Mouse (Mus musculus) adrenal gland, adult 18-20 months (tissue): Measurements from ENCODE around the gene Gapdhs. TPM values are rescaled to one million over a fixed set of nuclear protein-coding genes. Genes with fewer than 3 reads are reported as not detected.
"Not testable (repeated sequence)": the region's sequence is repeated elsewhere in the genome, so short reads cannot be mapped to it uniquely, and the experiment has no call there.

Experiments used
- DNase-seq, 2 experiments: peaks; one replicate each; pipeline ENCODE4 v3.0.0; 2021 to 2022; ENCODE audit warnings: low spot score in 2 of 2
- long read RNA-seq, 2 experiments: library from polyadenylated mRNA; stranded (forward); transcript quantifications; one replicate each; pipeline ENCODE4 v2.0.0; 2021
- total RNA-seq, 2 experiments: library from RNA; stranded (reverse); gene quantifications; 1 replicate in 1 of 2; 2 replicates in 1 of 2; pipeline ENCODE4 v1.2.3; 2021

Gene Gapdhs
- under 1 TPM in 1 of 2 experiments, not detected in 1; 0.20 TPM for total RNA-seq
- long read RNA-seq, experiment 1, partial matches to known transcripts: 0 of 2 reads
- long read RNA-seq, experiment 1, other reads (novel, unspliced or antisense): 2 of 2 reads
- long read RNA-seq, experiment 2, partial matches to known transcripts: 0 of 6 reads
- long read RNA-seq, experiment 2, other reads (novel, unspliced or antisense): 6 of 6 reads

DNA sequence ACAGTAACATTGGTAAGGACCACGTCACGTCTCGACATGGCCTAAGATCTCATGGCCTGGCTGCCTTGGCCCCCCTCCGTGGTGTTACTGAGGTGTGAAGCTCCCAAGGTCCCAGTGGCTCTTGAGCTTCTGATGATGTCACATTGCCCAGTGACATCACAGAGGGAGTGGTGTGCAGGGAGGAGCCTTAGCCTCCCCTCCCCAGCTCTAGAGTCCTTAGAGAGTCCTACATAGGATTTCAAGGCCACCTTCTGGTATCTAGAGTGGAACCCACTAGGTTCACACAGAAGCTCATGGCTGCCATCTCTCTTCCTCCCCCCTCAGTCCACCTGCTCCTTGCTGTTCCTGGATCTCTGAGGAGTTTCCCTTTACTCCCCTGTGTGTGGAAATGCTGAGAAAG lies at the start of gene Gapdhs:
TSS of gene Gapdhs (minus strand) at position 65 of the 400 bp plus-strand sequence.
- DNase-seq: not testable (repeated sequence)

DNA sequence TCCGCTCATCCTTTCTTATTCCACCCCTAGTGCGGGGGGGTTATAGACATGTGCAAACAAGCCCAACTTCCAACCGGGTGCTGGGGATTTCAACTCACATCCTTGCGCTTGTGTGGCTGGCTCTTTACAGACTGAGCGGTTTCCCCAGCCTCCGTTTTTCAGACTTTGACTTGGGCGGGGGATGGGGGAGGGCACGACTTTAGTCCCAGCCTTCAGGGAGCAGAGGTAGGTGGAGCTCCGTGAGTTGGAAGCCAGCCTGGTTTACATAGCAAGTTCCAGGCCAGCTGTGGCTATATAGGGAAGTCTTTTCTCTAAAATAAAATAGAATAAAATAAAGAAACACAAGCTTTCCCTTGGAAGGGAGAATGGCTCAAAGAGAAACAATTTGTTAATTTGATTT lies 48.4 kb upstream of the Gapdhs start:
- no peak for DNase-seq

DNA sequence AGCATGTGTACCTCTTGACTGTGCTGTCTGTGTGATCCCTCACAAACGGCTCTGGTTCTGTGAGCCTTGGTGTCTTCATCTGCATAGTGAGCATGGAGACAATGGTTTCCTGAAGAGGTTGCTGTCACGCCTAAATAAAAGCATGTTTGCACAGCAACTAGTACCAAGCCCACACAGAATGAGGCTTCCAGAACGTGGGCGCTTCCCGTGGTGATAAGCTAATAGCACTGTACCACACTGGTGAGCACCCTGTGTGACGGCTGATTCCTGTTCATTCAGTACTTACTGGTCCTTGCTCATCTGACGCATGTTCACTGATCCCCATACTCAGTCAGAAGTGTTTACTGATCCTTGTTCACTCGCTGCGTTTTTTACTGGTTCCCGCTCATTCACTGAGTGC lies 46.7 kb upstream of the Gapdhs start:
- DNase-seq: no peak

- DNase-seq: no peak
Measured at GRCm38 (mm10) chr7:30787377-30788022, 44.0 kb upstream of the Gapdhs start, which contains the start of gene Krtdap. Gene Krtdap (plus strand): TSS chr7:30787896.

- no peak for DNase-seq
Measured at GRCm38 (mm10) chr7:30785721-30786546, 42.5 kb upstream of the Gapdhs start.

DNA sequence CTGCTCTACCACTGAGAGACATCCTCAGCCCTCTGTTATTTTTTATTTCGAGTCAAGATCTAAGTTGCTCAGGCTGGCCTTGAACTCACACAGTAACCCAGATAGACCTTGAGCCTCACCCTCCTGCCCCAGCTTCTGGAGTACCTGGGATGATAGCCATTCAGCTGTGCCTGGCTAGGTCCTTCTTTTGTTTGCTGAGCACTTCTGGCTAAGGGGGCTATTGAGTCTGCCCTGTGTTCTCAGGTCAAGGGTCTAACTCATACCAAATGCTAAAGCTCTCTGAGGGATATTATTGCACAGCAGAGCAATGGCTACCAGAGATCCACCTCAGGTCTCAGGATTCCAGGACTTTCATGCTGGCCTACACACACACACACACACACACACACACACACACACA lies 41.7 kb upstream of the Gapdhs start:
- no peak for DNase-seq

DNA sequence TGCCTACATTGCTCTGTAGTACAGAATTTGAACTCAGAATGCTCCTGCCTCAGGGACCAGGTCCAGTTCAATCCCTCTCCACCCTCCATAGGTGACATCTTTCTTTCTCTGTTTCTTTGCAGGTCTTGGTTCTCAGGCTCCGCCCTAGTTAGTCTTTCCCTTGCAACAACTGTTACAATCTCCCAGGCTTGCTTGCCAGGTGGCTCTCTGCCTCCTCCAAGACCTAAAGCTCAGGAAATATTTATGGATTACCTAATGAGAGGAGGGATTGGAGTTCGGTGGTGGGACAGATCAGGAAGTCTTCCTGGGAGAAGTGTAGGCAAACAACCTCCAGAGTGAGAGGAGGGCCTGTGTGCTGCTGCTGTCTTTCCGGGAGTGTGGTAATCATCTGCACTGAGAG lies 39.2 kb upstream of the Gapdhs start:
- no peak for DNase-seq

- DNase-seq: no peak
Measured at GRCm38 (mm10) chr7:30781792-30782191, 38.3 kb upstream of the Gapdhs start.

DNA sequence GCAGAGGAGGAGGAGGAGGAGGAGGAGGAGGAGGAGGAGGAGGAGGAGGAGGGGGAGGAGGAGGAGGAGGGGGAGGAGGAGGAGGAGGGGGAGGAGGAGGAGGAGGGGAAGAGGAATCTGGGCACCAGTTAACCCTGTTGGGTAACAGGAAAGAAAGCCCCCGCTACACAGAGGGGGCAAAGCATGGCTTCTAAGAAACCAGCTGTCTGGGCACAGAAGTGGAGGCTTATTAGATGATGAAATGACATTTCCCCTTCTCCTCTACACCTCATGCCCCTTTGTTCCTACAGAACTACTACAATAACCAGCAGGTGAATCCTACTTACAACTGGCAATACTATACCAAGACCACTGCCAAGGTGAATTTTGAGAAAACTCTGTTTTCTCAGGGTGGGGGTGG lies 34.4 kb upstream of the Gapdhs start:
- DNase-seq: no peak

GRCm38 (mm10) chr7:30777081-30777579 lies 33.6 kb upstream of the Gapdhs start:
- no peak for DNase-seq

GRCm38 (mm10) chr7:30776104-30776503 lies 32.6 kb upstream of the Gapdhs start:
- no peak for DNase-seq

- no peak for DNase-seq
Measured at GRCm38 (mm10) chr7:30769236-30769635, 25.8 kb upstream of the Gapdhs start.

DNA sequence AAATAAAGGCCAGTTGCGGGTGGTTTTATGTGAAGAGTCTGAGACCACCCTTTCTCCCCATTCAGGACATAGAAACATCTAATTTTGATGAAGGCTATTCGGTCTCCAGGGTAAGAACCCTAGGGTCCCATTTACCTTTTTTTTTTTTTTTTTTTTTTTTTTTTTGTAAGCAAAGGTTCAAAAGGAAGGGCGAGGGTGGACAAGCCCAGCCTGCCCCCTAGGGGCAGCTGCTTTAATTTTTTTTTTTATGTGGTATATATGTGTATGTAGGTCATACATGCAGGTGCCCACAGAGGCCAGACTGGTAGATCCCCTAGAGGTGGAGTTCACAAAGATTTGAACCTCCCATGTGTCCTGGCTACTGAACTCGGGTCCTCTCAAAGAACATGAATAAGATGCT lies 22.9 kb upstream of the Gapdhs start:
- no peak for DNase-seq

- DNase-seq: no peak
Measured at GRCm38 (mm10) chr7:30765173-30765572, 21.7 kb upstream of the Gapdhs start.

DNA sequence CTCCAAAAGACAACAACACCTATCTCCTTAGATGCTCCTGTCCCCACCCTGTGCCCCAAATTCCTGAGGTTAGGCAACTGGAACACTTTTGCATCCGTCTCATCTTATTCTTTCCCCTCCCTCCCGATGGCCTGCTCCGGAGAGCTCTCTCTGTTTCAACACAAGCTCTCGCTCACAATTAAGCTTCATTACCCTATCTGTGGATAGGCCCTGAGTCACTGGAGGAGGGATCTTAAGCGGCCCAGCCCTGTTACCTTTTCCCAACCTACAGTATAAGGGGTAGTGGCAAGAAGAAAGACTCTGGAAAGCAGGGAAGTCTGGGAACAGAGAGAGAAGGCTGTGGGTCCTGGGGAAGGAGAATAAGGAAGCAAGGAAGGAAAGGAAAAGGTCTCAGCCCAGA lies 20.0 kb upstream of the Gapdhs start, which contains the start of gene Dmkn:
TSS of gene Dmkn (plus strand) at position 301 of the 400 bp plus-strand sequence.
- no peak for DNase-seq

DNA sequence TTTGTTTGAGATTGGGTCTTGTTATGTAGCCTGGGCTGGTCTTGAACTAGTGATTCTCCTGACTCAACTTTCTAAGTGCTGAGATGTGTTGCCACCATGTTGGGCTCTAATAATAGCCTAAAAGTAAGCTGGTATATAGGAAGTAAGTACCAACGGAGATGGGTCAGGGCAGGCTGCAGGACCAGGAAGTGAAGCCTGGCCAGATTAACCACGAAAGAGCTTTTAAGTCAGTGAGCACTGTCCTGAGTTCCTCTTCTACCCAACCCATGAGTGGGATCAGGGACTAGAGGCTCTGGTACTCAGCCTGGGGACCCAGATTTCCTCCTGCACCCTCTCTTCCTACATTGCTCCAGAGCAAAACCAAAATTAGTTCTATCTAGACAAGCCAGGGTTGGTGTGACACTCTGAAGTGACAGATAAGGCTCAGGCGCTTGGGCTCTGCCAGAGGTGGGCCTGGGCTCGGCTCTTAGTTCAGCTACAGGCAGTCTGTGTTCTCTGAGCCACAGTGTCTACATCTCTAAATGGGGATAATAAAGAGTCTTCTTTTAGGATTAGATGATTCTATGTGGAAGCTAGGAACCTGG lies 18.4 kb upstream of the Gapdhs start:
- DNase-seq: no peak

DNA sequence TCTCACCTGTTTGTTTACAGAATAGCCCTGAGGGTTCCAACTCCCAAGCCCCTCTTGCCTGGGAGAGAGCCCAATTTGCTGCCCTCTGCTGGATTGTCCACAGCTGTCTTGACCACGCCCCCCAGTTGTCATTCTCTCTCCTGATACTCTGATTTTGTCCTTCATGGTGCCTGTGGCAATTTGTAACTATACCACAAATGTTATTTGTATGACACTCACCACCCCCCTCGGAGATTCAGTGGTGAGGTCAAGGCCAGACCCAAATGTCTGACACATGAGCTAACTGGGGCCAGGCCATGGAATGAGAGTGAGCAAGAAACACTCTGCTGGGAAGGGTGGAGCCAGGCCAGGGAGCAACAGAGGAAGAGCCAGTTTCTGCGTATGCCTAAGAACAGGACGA lies 15.4 kb upstream of the Gapdhs start:
- DNase-seq: peak; percentile 63 to 65

DNA sequence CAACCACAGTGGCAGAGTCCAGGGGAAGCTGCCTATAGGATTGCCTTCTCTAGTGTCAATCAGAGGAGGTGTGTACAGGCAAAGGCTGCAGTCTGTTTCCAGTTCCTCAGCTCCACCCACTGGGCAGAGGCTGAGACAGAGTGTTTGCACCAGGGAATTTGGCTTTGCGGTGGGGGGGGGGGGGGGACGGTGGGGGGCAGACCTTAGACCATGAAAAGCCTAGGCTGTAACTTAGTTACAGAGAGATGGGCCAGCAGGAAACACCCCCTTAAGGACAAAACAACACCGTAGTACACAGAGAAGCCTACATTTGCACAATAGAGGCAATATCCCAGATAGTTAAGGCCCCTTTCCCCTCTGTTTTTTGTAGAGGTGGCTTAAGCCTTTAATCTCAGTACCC lies 13.5 kb upstream of the Gapdhs start:
- DNase-seq: no peak

GRCm38 (mm10) chr7:30751086-30751669 lies 7.7 kb upstream of the Gapdhs start, which contains the start of gene Sbsn:
Gene Sbsn (plus strand): TSS chr7:30751471.
- DNase-seq: peak; percentile 54 to 72

DNA sequence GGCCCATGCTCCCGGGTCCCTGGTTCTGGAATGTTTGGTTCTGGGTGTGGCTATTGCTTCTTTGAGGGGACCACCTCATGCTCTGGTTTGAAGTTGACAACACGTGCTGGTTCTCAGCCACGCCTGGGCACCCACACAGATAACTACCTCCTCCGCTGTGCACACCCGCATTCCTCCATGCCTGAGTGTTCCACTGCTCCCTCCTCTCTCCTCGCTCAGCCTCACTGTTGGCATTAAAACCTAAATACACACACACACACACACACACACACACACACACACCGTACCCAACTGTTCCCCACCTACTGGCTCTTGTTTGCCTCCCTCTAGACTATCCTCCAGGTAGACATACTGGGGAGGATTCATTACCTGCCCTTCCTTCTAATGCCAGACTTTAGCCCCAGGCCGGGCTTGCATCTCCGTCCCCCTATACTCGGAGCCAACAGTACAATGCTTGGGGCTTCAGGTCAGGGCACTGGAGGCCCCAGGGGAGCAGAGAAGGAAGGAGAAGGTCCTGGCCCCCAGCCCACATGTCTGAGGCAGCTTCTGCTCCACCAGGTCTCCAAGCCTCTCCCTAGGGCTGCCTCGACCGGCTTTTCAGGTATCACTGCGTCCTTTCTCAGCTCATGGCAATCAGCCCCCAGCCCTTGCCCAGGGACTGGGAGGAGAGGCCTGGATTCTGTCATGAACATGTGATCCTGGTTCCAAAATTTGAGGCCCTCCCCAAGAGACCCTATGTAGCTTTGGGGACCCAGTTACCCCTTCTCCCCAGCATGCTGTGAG lies 6.5 kb upstream of the Gapdhs start:
- DNase-seq: no peak
